Mouse (Mus musculus): ENCODE measurements around the gene Trmt112.
"Not testable (repeated sequence)": the region's sequence is repeated elsewhere in the genome, so short reads cannot be mapped to it uniquely, and the experiment has no call there.

Trmt112 gene

GRCm38 (mm10) chr19:6909507-6910289, at the start of gene Trmt112, which contains the start of gene Prdx5:
Trmt112 (plus strand) TSS chr19:6909698.
Prdx5 (minus strand) TSS chr19:6910106.
- in situ Hi-C loops (cut with MboI, MseI): loop anchor here (5.0 kb wide), 2 partner anchors 52 to 68 kb away; partner anchors contain the start of genes Ccdc88b and Plcb3

GRCm38 (mm10) chr19:6859971-6860370, 49.5 kb upstream of the Trmt112 start:
- in situ Hi-C loops (cut with MboI, MseI): loop anchor here (5.0 kb wide), 1 partner anchor 52 kb away; the partner anchor contains the start of gene Prdx5

- in situ Hi-C loops (cut with MboI, MseI): no loop called here
These were observed 48.8 kb upstream of the Trmt112 start for GRCm38 (mm10) chr19:6860706-6861105.

GRCm38 (mm10) chr19:6861451-6861850, 48.0 kb upstream of the Trmt112 start:
- in situ Hi-C loops (cut with MboI, MseI): no loop called here

- in situ Hi-C loops (cut with MboI, MseI): no loop called here
These were observed 40.1 kb upstream of the Trmt112 start for GRCm38 (mm10) chr19:6869355-6869754.

- in situ Hi-C loops (cut with MboI, MseI): no loop called here
These were observed 37.8 kb upstream of the Trmt112 start for GRCm38 (mm10) chr19:6871574-6872271.

- in situ Hi-C loops (cut with MboI, MseI): no loop called here
These were observed 36.8 kb upstream of the Trmt112 start for GRCm38 (mm10) chr19:6872701-6873100.

GRCm38 (mm10) chr19:6874257-6874656, 35.2 kb upstream of the Trmt112 start:
- in situ Hi-C loops (cut with MboI, MseI): no loop called here

- in situ Hi-C loops (cut with MboI, MseI): no loop called here
These were observed 33.7 kb upstream of the Trmt112 start for GRCm38 (mm10) chr19:6875834-6876233.

- in situ Hi-C loops (cut with MboI, MseI): no loop called here
These were observed 32.7 kb upstream of the Trmt112 start for GRCm38 (mm10) chr19:6876799-6877198.

GRCm38 (mm10) chr19:6877965-6878364, 31.5 kb upstream of the Trmt112 start:
- in situ Hi-C loops (cut with MboI, MseI): no loop called here

- in situ Hi-C loops (cut with MboI, MseI): no loop called here
These were observed 17.0 kb upstream of the Trmt112 start for GRCm38 (mm10) chr19:6892512-6892911.

GRCm38 (mm10) chr19:6893731-6894451, 15.6 kb upstream of the Trmt112 start:
- in situ Hi-C loops (cut with MboI, MseI): no loop called here

- in situ Hi-C loops (cut with MboI, MseI): not testable (repeated sequence)
These were observed 13.7 kb upstream of the Trmt112 start for GRCm38 (mm10) chr19:6895608-6896305.

GRCm38 (mm10) chr19:6899641-6900040, 9.9 kb upstream of the Trmt112 start:
- in situ Hi-C loops (cut with MboI, MseI): no loop called here

GRCm38 (mm10) chr19:6903031-6903430, 6.5 kb upstream of the Trmt112 start:
- in situ Hi-C loops (cut with MboI, MseI): no loop called here

GRCm38 (mm10) chr19:6904846-6905245, 4.7 kb upstream of the Trmt112 start:
- in situ Hi-C loops (cut with MboI, MseI): no loop called here

- in situ Hi-C loops (cut with MboI, MseI): no loop called here
These were observed 3.9 kb upstream of the Trmt112 start for GRCm38 (mm10) chr19:6905498-6906159.

GRCm38 (mm10) chr19:6906199-6906598, 3.3 kb upstream of the Trmt112 start:
- in situ Hi-C loops (cut with MboI, MseI): no loop called here

- in situ Hi-C loops (cut with MboI, MseI): no loop called here
These were observed 2.4 kb upstream of the Trmt112 start for GRCm38 (mm10) chr19:6907094-6907493.

All from T-helper 2 cell (primary cell).